Mouse (Mus musculus) cortical plate, adult 2 months (tissue): ENCODE results near the gene Tmem108. TPM values are rescaled to one million over a fixed set of nuclear protein-coding genes. Genes with fewer than 3 reads are reported as not detected.
A peak's percentile ranks its signal among the peaks of the same experiment; 100 is the strongest.

Experiments used
- H3K27ac ChIP-seq: fragments of 200-500 bp; 2 replicates; pipeline ENCODE4 v1.5.1; 2012; ENCODE audit warnings: low read length, control low read depth, inconsistent platforms; ENCODE audit not compliant: insufficient read depth
- H3K4me1 ChIP-seq: fragments of 200-500 bp; 2 replicates; pipeline ENCODE4 v1.6.1; 2011; ENCODE audit warnings: low read length; ENCODE audit not compliant: control insufficient read depth, insufficient read depth
- H3K4me3 ChIP-seq: fragments of 200-500 bp; 2 replicates; pipeline ENCODE4 v1.5.1; 2011; ENCODE audit warnings: mild to moderate bottlenecking, low read length, control low read depth; ENCODE audit not compliant: insufficient read depth
- CTCF ChIP-seq: fragments of 200-500 bp; IDR thresholded peaks from 2 replicates; pipeline ENCODE4 v1.5.1; 2011; ENCODE audit warnings: mild to moderate bottlenecking, control low read depth, low read length; ENCODE audit not compliant: insufficient read depth; ENCODE audit errors: extremely low read depth
- POLR2A ChIP-seq: fragments of 200-500 bp; IDR thresholded peaks from 2 replicates; pipeline ENCODE4 v1.6.1; 2011; ENCODE audit warnings: mild to moderate bottlenecking, low read length, control low read depth; ENCODE audit not compliant: insufficient read depth; ENCODE audit errors: extremely low read depth
- polyA plus RNA-seq: library from polyadenylated mRNA; depleted of rRNA; stranded (reverse); fragments of >200 nt; gene quantifications from 2 replicates; pipeline ENCODE4 v1.2.3, GENCODE M21; 2012; rRNA removed

Gene Tmem108
- 21.4 and 23.3 TPM in 2 replicates for polyA plus RNA-seq

GRCm38 (mm10) chr9:103761647-103762084 lies at the start of gene Tmem108:
TSS of gene Tmem108 (minus strand) at chr9:103761837.
- 0 out of 2 replicates have a peak, but pooled peaks have one; percentile 47 for TF ChIP-seq POLR2A
- no peak for TF ChIP-seq CTCF
- Histone ChIP-seq H3K4me1 (no peaks in the 10 kb centered on the region), H3K4me3 (peak within 1 kb of the TSS; percentile 92), H3K27ac (peak within 1 kb of the TSS; percentile 40; the same call in 1 of the 2 replicates)

DNA sequence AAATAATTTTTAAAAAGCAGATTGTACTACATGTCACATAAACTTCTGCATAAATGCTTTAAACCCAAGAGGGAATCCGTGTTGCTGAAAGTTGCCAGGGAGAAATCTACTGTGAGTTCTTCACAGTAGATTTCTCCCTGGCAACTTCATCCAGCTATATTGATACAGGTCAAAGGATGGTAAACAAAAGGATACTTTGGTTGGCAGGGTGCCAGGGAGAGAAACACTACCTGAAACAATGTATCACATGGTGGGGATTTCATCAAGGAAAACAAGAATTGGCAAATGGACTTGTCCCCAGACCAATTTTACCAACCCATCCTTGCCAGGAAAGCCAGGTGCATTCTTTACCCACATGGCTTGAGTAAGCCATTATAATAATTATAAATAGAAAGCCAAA lies 27.4 kb upstream of the Tmem108 start:
- Histone ChIP-seq H3K4me1 (0 out of 2 replicates have a peak, but pooled peaks cover 2% of the 10 kb centered on the region), H3K27ac (no peak overlapping the region), H3K4me3 (no peak overlapping the region)
- TF ChIP-seq CTCF (no peak), POLR2A (no peak)

- Histone ChIP-seq H3K4me1 (peaks cover 5% of the 10 kb centered on the region; the same call in 1 of the 2 replicates), H3K4me3 (no peak overlapping the region), H3K27ac (no peak overlapping the region)
- TF ChIP-seq POLR2A (no peak), CTCF (no peak)
These were observed 22.5 kb upstream of the Tmem108 start for GRCm38 (mm10) chr9:103784156-103784555.

DNA sequence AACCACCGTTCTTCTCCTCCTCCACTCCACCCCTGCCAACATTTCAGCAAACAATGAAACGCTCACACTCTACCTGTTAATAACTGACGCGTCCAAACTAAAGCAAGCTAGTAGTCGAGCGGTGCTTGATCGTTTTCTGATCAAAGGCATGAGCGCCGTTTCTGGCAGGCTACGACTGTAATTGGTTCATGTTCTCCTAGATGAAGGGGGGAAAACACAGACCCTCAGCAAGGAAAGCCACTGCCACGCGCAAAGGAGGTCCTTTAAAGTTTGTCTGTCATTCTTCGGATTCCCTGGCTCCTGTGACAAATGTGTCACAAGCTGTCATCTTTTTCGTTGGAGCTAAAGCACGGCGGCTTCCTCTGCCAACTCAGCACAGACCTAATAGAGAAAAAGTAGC lies 21.6 kb upstream of the Tmem108 start:
- TF ChIP-seq CTCF (no peak), POLR2A (no peak)
- H3K27ac ChIP-seq, result no peak overlapping the region
- H3K4me1 ChIP-seq, result peaks cover 5% of the 10 kb centered on the region; the same call in 1 of the 2 replicates
- no peak overlapping the region for H3K4me3 ChIP-seq

DNA sequence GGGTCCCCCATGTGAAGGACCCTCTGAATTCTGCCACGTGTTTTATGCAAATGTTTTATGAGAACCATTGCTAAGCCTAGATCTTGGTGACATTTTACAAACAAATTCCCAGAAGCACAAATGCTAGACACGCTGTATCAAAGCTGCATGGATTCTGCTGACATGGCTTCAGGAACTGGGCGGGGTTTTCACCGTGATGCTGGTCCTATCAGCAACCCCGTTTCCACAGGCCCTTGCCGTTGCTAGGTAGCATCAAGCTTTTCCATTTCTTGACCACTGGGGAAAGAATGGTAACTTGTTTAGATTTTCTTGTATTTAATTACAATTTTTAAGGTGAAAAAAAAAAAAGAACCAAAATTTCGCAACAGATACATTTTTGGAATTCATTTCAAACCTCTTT lies 20.7 kb upstream of the Tmem108 start:
- H3K4me3 ChIP-seq, result no peak overlapping the region
- TF ChIP-seq CTCF (no peak), POLR2A (no peak)
- H3K27ac ChIP-seq, result no peak overlapping the region
- peaks cover 5% of the 10 kb centered on the region; the same call in 1 of the 2 replicates for H3K4me1 ChIP-seq

DNA sequence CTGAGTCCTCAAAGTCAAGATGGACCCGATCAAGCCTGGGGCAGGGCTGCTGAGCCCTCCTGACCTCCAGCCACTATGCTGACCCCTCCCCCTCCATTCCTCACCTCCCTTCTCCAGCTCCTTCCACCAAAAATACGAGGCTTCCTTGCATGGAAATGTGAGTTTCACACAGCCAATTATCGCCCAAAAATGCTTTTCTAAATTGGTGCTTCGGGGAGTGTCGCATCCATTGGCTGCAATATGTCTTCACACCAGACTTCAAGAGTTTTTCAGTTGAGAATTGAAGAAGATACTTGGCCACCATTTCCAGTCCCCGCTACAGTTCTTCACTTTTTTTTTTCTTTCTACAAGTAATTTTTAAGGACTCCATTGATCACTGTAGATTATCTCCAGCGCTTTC lies 19.8 kb upstream of the Tmem108 start:
- TF ChIP-seq CTCF, result no peak
- TF ChIP-seq POLR2A, result no peak
- 0 out of 2 replicates have a peak overlapping the region, but pooled peaks have one; percentile 21 for H3K27ac ChIP-seq
- peaks cover 5% of the 10 kb centered on the region; the same call in 1 of the 2 replicates for H3K4me1 ChIP-seq
- H3K4me3 ChIP-seq, result no peak overlapping the region

GRCm38 (mm10) chr9:103780598-103780997 lies 19.0 kb upstream of the Tmem108 start:
- peaks cover 5% of the 10 kb centered on the region; the same call in 1 of the 2 replicates for H3K4me1 ChIP-seq
- TF ChIP-seq CTCF (no peak), POLR2A (no peak)
- H3K27ac ChIP-seq, result no peak overlapping the region; the same call in 1 of the 2 replicates
- H3K4me3 ChIP-seq, result no peak overlapping the region

DNA sequence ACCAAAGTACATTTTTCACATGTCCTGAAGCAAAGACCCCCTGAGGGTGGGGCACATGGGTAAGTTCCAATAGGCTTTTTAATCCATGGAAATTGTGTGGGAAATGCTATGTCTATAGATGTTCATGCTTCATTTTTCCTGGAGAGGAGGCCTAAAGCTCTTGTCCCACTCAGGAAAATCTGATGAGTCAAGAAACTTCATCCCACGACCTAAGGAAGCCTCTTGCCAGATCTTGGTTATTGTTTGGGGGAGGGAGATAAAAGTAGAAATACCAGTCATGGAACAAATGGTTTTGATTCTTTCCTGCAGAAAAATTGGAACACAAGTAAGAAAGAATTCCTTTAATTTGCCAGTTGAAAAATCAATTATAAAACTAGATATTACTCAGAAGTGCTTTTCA lies 16.5 kb upstream of the Tmem108 start:
- no peak for TF ChIP-seq POLR2A
- TF ChIP-seq CTCF, result no peak
- H3K4me1 ChIP-seq, result peaks cover 1% of the 10 kb centered on the region; the same call in 1 of the 2 replicates

DNA sequence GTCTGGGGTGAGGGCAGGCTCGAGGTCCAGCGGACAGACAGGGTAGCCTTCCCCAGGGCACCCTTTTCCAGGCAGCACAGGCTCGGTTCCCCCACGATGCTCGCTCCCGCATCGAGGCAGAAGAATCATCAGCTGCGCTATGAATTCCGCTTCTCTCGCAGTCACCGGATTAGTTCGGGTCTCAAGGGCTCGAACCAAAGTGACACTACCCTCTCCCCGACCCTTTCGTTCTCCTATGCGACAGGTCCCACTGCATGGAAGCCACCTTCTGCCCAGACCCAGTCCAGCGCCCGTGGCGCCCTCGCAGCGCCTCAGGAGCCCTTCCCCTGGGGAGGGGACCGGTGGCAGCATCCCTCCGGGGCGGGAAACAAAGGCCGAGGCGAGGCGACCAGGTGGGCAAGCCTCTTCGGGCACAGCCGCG lies 476 bp downstream of the Tmem108 start:
- peak overlapping the region; percentile 92 for H3K4me3 ChIP-seq
- TF ChIP-seq CTCF (no peak), POLR2A (no peak)
- H3K27ac ChIP-seq, result peak overlapping the region; percentile 40; the same call in 1 of the 2 replicates
- no peaks in the 10 kb centered on the region for H3K4me1 ChIP-seq

More for the DNA sequence above, 16.5 kb upstream of the Tmem108 start:
- Histone ChIP-seq H3K4me3 (no peak overlapping the region), H3K27ac (no peak overlapping the region)

- no peak overlapping the region for H3K27ac ChIP-seq
- H3K4me3 ChIP-seq, result peak overlapping the region; percentile 92; the same call in 1 of the 2 replicates
- TF ChIP-seq CTCF, result no peak
- TF ChIP-seq POLR2A, result no peak
- H3K4me1 ChIP-seq, result no peaks in the 10 kb centered on the region
These were observed 1.3 kb downstream of the Tmem108 start for GRCm38 (mm10) chr9:103760356-103760755.
